Mouse (Mus musculus) thymus, adult 2 months (tissue): ENCODE measurements at regions not wholly inside any gene's neighbourhood (a gene's known extent, or its start where the extent isn't known, plus 50 kb on each side); places are given as distances from the start of the nearest gene placed in this dataset.

Experiments used
- DNase-seq: peaks from one replicate; pipeline ENCODE4 v3.0.0; 2021
- H3K27ac ChIP-seq: fragments of 200-500 bp; 2 replicates; pipeline ENCODE4 v1.5.1; 2012; ENCODE audit warnings: low read length, control low read depth; ENCODE audit not compliant: control insufficient read depth, insufficient read depth
- H3K27me3 ChIP-seq: fragments of 200-500 bp; 2 replicates; pipeline ENCODE4 v1.6.1; 2012; ENCODE audit warnings: mild to moderate bottlenecking, low read length, moderate library complexity, mixed read lengths; ENCODE audit not compliant: control insufficient read depth, insufficient read depth
- H3K36me3 ChIP-seq: fragments of 200-500 bp; 2 replicates; pipeline ENCODE4 v1.6.1; 2012; ENCODE audit warnings: mild to moderate bottlenecking, low read length, moderate library complexity; ENCODE audit not compliant: control insufficient read depth, insufficient read depth
- H3K4me1 ChIP-seq: fragments of 200-500 bp; replicated peaks from 2 replicates; pipeline ENCODE4 v1.6.1; 2012; ENCODE audit warnings: low read length; ENCODE audit not compliant: control insufficient read depth, insufficient read depth
- H3K4me3 ChIP-seq: fragments of 200-500 bp; 2 replicates; pipeline ENCODE4 v1.5.1; 2012; ENCODE audit warnings: mild to moderate bottlenecking, low read length, control low read depth, moderate library complexity; ENCODE audit not compliant: control insufficient read depth, insufficient read depth
- CTCF ChIP-seq: fragments of 200-500 bp; IDR thresholded peaks from 2 replicates; pipeline ENCODE4 v1.5.1; 2012; ENCODE audit warnings: mild to moderate bottlenecking, control low read depth, low read length, moderate library complexity, borderline replicate concordance; ENCODE audit not compliant: control insufficient read depth, poor library complexity, insufficient read depth; ENCODE audit errors: extremely low read depth
- POLR2A ChIP-seq: fragments of 200-500 bp; IDR thresholded peaks from 2 replicates; pipeline ENCODE4 v1.6.1; 2012; ENCODE audit warnings: mild to moderate bottlenecking, low read length, control low read depth, moderate library complexity; ENCODE audit not compliant: control insufficient read depth, poor library complexity, insufficient read depth; ENCODE audit errors: extremely low read depth
- WGBS: fragments of 180-500 bp; shearing (Covaris S2); methylation state at CpG from one replicate; pipeline ENCODE4 v1.1.7; 2018; 5-methylcytosine and 5-hydroxymethylcytosine counted together

DNA sequence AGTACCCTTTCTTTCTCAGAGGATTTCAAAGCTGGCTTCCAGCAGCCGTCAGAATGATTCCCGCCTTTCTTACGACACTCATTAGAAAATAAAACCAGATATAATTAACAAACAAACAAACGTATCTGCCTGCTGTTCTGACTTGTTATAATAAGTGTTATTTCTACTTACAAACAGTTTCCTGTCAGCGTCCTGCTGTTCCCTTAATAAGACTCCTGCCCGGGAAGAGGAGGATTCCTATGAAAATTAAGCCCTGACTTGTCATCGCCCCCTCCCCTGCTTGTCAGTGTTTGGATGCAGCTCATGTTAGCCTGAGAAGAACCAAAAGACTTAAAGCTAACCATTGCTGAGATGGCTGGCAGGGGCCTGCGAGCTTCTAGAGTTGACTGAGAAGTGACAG lies 92.6 kb upstream of the Map4k3 start:
- no peak for TF ChIP-seq POLR2A
- no peak for TF ChIP-seq CTCF
- DNase-seq, result no peak
- 93% methylated on average over 8 of the region's 8 CpGs for WGBS
- H3K4me3 ChIP-seq, result no peak overlapping the region
- no peak overlapping the region for H3K27ac ChIP-seq
- no peaks in the 10 kb centered on the region for H3K27me3 ChIP-seq
- no peaks in the 10 kb centered on the region for H3K36me3 ChIP-seq
- peaks cover 4% of the 10 kb centered on the region; the same call in 1 of the 2 replicates for H3K4me1 ChIP-seq

DNA sequence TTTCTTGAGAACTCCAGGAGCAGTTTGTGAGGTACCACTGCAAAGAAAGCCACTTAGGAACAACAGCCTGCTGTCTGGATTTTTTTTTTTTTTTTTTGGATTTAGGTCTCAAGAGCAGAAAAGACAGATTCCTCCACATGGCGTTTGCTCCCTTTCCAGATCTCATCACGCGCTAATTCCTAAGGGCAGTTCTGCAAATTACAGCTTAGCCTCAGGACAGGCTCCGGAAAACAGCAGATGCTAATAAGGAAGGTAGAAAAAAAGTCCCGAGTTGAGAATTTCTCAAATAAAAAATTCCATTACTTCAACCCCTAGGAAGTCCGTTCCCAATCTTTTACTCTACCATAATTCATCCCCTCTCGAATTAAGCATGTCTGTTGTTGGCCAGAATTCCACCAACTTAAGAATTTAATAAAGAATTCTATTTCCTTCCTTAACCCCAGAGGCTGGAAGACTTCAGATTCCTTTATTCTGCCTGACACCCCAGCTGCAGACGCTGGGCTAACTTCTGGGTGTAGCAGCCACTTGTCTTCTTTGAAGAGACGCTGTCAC lies 90.3 kb upstream of the Map4k3 start:
- no peak overlapping the region for H3K4me3 ChIP-seq
- no peaks in the 10 kb centered on the region for H3K4me1 ChIP-seq
- DNase-seq, result no peak
- WGBS, result 92% methylated on average over 9 of the region's 9 CpGs
- H3K27me3 ChIP-seq, result no peaks in the 10 kb centered on the region
- TF ChIP-seq POLR2A, result no peak
- TF ChIP-seq CTCF, result no peak
- no peak overlapping the region for H3K27ac ChIP-seq
- no peaks in the 10 kb centered on the region for H3K36me3 ChIP-seq

DNA sequence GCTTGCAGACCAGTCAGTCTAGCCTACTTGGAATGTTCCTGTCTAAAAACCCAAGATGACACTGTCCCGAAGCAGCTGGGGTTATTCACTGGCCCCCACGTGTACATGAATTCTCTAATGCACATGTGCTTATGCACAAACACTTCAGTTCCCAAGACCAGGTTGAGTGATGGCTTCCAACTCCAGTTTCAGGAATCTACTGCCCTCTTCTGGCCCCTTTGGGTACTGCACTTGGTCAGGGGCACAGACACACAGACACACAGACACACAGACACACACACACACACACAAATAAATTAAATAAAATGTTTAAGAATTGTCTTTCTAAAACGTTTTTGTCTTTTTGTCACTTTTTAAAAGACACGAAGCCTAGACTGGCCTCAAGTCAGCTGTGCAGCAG lies 87.5 kb upstream of the Map4k3 start:
- 91% methylated on average over 4 of the region's 4 CpGs for WGBS
- no peaks in the 10 kb centered on the region for H3K36me3 ChIP-seq
- H3K4me1 ChIP-seq, result no peaks in the 10 kb centered on the region
- H3K4me3 ChIP-seq, result no peak overlapping the region
- peak; percentile 51 for DNase-seq
- TF ChIP-seq CTCF (no peak), POLR2A (no peak)
- H3K27me3 ChIP-seq, result no peaks in the 10 kb centered on the region
- H3K27ac ChIP-seq, result no peak overlapping the region

DNA sequence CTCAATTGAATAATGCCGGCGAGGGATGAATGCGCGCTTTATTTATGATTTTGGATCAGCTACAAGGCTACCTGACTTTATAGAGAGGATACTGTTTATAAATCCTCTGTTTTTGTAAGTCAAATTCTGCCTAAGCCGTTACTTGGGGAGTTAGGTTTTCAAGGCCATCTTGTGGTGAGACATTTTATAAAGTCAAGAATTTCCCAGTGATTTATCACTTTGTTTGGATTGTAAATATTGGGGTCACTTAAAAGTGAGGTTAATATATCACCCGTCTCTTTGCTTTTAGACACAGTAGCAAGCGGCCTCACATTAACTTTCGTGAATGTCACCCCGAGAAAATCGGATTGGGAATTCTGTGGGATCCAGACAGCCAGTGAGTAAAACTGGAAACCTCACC lies 84.9 kb upstream of the Map4k3 start:
- Histone ChIP-seq H3K36me3 (no peaks in the 10 kb centered on the region), H3K4me1 (no peaks in the 10 kb centered on the region), H3K4me3 (no peak overlapping the region), H3K27me3 (no peaks in the 10 kb centered on the region), H3K27ac (no peak overlapping the region)
- DNase-seq, result no peak
- 95% methylated on average over 10 of the region's 10 CpGs for WGBS
- TF ChIP-seq CTCF (no peak), POLR2A (no peak)

DNA sequence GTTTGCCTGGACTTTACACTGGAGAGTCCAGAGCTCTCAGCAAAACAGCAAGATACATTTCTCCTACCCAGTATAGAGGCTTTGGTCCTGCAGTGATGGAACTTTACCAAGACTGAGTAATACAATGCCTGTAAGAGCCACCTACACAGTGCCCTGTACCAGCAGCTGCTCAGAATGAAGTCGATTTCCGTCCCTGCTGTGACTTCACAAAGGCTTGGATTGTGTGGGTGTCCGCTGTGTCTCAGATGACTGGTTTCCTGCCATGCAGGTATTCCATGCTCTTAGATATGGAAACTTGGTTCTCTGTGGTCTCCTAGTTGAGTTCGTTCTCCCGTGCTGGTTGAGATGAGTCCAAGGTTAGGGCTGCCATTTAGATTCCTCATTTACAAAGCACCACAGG lies 81.0 kb upstream of the Map4k3 start:
- no peak overlapping the region for H3K4me3 ChIP-seq
- H3K27ac ChIP-seq, result no peak overlapping the region
- TF ChIP-seq CTCF (no peak), POLR2A (no peak)
- DNase-seq, result no peak
- WGBS, result 92% methylated on average over 5 of the region's 5 CpGs
- no peaks in the 10 kb centered on the region for H3K36me3 ChIP-seq
- no peaks in the 10 kb centered on the region for H3K4me1 ChIP-seq
- no peaks in the 10 kb centered on the region for H3K27me3 ChIP-seq

DNA sequence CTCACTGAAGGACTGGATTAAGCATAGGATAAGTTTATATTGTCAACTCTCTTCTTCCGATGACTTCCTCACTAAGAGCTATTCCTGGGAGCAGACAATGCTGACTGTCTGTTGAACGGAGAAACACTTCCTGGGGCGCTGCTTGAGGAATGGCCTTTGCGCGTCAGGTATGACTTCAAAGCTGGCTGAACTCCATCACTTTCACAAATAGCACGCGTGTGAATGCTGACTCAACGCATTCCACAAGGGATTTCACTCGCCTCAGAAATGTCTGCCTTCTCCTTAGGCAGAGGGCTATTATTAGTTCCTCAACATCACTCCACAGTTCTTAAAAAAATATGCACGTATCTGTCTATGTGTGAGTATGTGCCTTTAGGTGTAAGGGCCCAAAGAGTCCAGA lies 79.8 kb upstream of the Map4k3 start:
- Histone ChIP-seq H3K4me3 (no peak overlapping the region), H3K4me1 (no peaks in the 10 kb centered on the region), H3K27me3 (no peaks in the 10 kb centered on the region), H3K27ac (no peak overlapping the region), H3K36me3 (no peaks in the 10 kb centered on the region)
- 92% methylated on average over 10 of the region's 10 CpGs for WGBS
- no peak for TF ChIP-seq CTCF
- TF ChIP-seq POLR2A, result no peak
- no peak for DNase-seq

DNA sequence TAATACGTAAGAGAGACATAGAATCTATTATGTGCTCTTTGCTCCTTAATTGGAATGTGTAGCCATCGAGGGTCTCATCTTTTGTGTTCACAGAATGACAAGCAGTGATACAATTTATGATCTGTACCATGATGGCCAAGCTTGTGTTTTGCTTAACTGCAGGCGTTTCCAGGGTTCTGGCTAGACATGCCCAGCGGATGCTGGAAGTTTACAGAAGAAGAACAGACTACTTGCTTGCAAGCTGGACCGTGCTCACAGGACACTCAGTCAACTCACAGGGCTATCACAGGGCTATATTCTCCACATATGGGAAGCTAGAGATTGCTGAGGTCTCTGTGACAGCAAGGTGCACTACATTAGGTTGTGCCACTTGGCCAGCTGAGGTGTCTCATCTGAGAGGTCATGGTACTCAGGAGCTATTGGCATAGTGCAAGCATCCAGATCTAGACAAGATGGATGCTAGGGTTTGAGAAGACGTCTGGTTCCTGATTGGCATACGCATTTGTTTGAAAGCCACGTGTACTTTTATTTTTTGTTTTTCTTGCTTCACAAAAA lies 75.2 kb upstream of the Map4k3 start:
- TF ChIP-seq POLR2A (no peak), CTCF (no peak)
- H3K4me1 ChIP-seq, result peaks cover 9% of the 10 kb centered on the region
- H3K27me3 ChIP-seq, result no peaks in the 10 kb centered on the region
- no peaks in the 10 kb centered on the region for H3K36me3 ChIP-seq
- no peak overlapping the region for H3K4me3 ChIP-seq
- WGBS, result 92% methylated on average over 8 of the region's 8 CpGs
- DNase-seq, result no peak
- H3K27ac ChIP-seq, result no peak overlapping the region
